Mouse (Mus musculus) layer of hippocampus, adult 8-10 months (tissue): ENCODE data around the gene Dnah12. TPM values are rescaled to one million over a fixed set of nuclear protein-coding genes. Genes with fewer than 3 reads are reported as not detected.
A peak's percentile ranks its signal among the peaks of the same experiment; 100 is the strongest.
"Not testable (repeated sequence)": the region's sequence is repeated elsewhere in the genome, so short reads cannot be mapped to it uniquely, and the experiment has no call there.

Experiments
- DNase-seq, 2 experiments: peaks; one replicate each; pipeline ENCODE4 v3.0.0; 2022; ENCODE audit warnings: low spot score in 2 of 2
- total RNA-seq, 4 experiments: library from RNA; stranded (reverse); gene quantifications; 2 replicates each; pipeline ENCODE4 v1.2.4; 2022

The Dnah12 gene
- 1 to 10 TPM in 1 of 4 experiments, under 1 TPM in 3; 0.32 to 1.1 (median 0.62) TPM for total RNA-seq

DNA sequence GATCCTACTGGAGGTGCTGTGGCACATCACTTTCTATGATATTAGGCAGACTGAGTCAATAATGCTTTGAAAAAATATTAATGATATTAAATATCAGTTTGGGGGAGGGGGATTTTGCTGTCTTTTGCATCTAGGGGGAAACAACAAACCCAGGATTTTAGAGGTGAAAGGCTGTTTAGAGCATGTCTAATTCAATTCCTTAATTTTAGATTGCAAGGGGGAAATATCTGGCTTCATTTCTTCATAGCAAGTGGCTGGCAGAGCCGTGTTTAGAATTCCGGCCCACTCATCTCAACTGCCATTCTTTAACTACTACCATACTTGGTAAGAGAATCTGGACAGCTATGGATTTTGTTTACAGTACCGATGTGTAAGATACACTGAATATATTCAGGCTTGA lies at the start of gene Dnah12:
Gene Dnah12 (plus strand): TSS at position 301 of the 400 bp plus-strand sequence.
- DNase-seq = no peak

DNA sequence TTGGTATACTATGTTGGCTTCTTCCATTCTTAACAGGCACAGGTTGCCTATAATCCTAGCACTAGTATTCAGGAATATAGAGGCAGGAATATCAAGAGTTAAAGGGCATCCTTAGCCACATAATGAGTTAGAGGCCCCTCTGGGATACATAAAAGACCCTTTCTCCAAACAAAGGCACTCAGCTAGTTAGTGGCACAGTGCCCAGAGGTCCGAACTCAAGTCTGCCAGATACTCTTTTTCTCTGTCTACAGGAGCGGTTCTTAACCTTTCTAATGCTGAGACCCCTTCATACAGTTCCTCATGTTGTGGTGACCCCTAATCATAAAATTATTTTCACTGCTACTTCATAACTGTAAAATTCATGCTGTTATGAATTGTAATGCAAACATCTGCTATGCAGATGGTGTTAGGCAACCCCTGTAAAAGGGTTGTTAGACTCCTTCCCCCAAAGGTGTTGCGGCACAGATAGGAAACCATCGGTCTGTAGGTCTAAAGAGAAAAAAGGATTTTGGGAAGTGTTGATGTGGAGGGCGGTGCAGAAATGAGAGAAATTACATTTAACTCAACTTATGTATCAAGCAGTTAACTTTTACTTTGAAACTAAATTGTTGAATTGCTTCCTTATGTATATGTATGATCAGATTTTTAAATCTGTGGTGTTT lies 47.0 kb upstream of the Dnah12 start:
- no peak for DNase-seq

DNA sequence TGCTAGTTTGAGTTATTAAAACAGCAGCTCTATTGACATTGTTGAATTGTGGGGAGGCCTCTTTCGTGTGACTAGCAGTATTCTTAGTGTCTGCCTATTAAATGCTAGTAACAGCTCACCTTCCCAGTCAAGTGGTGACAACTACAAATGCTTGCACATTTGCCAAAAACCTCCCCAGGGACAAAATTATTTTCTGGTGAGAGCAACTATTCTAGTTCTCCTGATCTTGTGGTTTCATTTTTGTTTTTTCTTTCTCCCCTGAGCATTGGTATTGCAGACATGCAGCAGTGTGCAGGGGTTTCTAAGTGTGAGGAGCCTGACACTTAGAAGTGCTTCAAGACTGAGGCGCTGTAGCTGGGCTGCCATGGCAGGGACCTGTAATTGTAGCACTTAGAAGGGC lies 45.3 kb upstream of the Dnah12 start:
- no peak for DNase-seq

DNA sequence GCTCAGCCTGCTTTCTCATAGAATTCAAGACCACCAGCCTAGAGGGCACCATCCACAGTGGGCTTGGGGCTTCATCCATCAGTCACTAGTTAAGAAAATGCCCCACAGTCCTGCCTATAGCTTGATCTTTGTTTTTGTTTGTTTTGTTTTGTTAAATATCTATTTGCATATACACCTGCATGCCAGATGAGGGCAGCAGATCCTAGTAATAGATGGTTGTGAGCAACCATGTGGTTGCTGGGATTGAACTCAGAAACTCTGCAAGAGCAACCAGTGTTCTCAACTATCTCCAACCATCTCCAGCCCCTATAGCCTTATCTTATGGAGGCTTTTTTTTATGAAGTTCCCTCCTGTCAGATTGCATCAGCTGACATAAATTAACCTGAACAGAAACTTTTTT lies 41.2 kb upstream of the Dnah12 start:
- no peak for DNase-seq

DNA sequence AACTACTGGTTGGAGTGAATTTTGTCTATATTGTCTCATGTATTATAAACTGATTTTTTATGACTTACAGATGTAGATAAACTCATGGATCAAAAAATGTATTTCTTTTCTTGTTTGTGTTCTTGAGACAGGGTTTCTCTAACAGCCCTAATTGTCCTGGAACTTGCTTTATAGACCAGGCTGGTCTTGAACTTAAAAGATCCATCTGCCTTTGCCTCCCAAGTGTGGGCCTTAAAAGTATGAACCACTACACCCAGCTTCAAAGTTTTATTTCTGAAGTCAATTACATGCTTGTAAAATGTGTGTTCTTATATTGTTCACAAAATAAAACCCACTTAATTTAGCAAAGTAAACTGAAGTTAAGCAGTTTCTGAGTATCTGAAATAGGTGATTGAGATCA lies 34.9 kb upstream of the Dnah12 start:
- DNase-seq = no peak

DNA sequence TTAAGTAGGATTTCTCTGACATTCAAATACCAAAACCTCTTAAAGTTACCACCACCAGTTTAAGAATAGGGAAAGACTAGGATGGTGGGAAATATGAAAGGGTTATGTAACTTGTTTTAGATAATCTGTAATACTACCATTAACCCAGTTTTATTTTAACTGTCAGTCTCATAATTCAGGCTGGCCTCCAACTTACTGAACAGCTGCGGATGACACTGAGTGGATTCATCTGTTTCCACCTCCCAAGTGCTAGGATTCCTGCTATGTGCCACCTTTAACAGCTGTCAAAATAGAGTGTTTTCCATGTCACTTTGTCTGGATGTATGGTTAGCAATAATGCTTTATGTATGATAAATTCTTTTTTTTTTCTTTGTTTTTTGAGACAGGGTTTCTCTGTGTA lies 32.8 kb upstream of the Dnah12 start:
- DNase-seq = no peak

DNA sequence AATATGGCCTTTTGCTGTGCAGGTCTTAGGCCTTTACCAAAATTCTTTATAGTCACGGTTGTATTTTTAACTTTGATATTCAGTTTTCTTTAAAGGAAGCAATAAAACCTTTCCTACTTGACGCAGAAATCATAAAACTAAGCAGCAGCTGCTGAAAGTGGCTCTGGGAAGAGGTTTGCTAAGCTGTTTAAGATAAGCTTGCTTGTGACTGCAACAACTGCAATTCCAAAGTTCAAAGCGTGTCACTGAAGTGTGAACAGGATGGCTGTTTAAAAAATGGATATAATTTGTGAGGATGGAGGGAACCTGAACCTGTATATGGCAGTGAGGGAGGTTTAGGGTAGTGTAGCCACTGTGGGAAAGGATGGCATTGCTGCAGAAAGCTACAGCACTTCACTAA lies 31.1 kb upstream of the Dnah12 start:
- DNase-seq = no peak

DNA sequence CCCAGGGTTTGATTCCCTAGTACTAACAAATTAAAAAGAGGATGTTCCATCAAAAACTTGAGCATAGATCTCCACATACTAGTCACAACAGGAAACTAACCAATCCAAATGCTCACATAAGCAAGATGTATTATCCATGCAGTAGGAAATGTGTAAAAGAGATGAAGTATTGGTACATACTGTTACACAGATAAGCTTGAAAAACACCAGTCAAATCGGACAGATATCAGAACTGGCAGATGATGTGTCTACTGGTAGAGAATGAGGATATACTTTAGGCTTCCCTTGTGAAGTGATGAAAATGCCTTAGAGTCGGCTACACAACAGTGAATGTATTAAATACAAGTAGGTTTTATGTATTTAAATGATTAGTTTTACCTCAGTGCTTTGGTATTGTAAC lies 30.6 kb upstream of the Dnah12 start:
- no peak for DNase-seq

DNA sequence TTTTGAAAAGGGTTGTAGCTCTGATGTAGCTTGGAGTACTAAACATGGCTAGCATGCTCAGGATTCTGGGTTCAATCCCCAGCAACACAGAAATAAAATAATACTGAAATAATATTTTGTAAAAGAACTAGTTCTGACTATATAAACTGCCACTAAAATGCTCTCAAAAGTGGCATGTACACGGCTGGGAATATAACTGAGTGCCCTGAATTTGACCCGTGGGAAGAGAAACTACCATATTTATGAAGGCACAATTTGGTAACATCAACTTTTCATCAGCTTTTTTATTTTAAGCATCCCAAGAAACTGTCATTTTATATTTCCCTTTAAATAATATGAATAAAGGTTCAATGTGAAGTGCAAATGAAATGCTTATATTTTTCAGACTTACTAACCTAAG lies 29.2 kb upstream of the Dnah12 start:
- no peak for DNase-seq

DNA sequence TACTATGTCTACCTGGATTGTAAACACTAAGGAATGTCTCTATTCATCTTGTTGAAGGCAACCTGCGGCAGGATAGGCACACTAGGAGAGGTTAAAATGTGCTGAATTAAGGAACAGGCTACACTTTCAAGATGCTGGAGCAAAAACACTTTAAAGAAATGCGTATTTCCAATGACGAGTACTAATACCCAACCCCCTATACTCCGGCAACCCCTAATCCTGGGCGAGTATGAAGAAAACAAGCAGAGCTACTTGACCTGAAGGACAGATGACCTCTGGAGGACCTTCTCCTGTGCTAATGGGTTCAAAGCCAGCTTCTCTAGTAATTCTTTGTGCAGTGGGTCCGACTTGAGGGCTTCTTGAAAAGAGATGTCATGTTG lies 25.1 kb upstream of the Dnah12 start:
- no peak for DNase-seq

DNA sequence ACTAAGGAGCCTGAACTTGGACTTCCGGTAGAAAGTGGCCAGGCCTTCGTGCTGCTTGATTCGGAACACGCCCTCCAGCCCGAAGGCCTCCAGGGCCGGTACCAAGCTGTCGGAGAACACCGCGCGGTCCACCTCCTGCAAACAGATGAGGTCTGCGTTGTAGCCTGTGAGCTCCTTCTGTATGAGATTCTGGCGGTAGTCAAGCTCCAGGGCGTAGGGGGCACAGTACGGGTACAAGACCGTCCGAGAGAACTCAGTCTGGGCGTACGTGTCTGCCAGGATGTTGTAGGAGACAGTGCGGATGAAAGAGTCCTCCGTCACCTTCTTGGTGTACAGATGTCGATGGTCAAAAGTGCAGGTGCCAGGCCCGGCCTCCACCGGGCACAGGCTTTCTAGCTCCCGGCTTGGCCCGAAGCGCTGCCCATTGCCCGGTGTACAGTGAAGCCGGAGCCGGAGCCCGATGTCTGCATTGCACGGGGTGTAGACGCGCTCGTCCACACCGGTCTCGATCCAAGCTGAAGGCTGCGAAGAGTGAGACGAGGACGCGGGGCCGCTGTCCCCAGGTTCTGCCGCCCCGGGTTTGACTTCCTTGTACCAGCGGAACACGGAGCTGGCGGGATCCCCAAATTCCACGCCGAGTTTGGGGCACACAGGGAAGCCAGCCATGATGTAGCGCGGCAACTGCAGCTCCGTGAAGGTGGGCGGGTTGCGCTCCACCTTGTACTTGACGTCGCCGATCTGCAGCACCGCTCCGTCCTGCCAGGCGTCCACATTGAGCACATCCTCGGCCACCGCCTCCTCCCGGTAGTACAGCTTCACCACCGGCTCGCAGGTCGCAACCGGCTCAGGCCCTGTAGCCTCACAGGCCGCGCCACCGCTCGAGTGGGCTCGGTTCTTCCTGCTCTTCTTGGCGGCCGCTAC lies 24.4 kb upstream of the Dnah12 start:
- peak; percentile 46 to 48 for DNase-seq

DNA sequence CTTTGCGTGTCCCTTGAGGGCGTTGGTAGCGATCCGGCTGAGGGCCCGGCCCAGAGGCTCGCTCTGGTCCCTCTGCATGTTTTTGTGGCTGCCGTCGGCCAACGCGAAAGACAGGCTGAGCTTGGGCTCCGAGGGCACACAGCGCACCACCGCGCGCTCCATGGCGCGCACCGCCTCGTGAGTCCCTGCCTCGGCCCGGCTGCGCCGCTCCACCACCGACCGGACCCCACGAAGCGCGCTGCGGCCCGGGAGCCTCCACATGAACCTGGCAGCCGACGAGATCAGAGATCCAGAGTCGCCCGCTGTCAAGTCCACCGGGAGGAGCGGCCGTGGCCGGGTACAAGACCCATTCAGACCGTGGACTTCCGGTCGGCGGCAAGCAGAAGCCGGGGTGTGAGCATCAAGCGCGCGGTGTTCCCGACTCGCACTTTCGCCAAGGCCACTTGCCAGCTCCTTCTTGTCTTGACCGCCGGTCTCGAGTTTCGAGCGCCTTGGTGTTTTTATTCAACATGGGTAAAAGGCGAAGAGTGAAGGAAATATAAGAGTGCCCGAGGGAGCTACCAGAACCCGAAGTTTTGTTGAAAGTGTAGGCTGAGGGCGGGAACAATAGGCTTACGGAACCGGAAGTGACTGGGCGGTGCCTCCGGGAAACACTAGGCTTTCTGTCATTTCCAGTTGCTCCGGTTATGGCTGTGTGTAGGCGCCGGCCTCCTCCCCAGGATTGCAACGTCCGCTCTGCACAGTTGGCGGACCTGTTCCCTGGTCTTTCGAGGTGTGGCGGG lies 23.6 kb upstream of the Dnah12 start, which contains the start of gene Pde12:
Gene Pde12 (minus strand): TSS at position 592 of the 782 bp plus-strand sequence.
- DNase-seq = peak; percentile 86 to 91

DNA sequence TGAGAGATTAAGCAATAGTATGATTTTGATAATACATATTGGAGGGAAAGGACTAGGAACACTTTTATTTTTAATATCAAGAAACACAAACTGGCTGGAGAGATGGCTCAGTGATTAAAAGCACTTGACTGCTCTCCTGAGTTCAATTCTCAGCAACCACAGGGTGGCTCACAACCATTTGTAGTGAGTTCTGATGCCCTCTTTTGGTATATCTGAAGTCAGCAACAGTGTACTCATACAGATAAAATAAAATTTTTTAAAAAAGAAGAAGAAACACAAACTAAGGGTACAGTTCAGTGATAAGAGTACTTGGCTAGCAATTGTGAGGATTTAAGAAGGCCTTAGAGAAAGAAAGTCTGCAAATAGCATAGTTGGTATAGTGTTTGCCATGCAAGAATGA lies 22.1 kb upstream of the Dnah12 start:
- DNase-seq = no peak

DNA sequence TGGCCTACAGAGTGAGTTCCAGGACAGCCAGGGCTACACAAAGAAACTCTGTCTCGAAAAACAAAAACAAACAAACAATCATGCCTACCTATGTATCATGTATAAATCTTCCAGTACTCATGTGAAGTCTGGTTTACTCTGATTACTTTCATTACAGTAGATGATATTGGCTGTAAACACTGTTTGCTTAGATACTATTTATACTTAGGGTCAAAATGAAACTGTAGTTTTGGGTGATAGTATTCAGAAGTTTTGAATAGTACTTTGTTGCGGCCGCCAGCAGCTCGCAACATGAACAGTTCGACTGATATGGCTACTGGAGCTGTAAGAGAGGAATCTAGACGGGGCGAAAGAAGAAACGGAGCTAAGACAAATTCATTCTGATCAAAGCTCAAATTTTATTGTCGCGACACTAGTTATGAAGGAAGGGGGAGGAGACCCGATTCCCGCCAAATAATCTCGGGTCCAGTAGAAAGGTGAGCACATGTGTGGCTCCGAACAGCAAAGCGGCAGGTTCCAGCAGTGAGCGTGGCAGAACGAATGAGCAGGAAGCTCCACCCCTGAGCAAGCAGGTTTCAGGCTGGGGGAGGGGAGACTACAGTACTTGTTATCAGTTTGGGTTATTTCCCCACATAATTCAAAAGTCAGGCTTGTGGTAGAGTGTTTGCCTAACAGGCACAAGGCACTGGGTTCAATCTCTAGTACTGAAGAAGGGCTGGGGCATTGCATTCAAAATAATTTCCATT lies 21.0 kb upstream of the Dnah12 start:
- DNase-seq = not testable (repeated sequence)

DNA sequence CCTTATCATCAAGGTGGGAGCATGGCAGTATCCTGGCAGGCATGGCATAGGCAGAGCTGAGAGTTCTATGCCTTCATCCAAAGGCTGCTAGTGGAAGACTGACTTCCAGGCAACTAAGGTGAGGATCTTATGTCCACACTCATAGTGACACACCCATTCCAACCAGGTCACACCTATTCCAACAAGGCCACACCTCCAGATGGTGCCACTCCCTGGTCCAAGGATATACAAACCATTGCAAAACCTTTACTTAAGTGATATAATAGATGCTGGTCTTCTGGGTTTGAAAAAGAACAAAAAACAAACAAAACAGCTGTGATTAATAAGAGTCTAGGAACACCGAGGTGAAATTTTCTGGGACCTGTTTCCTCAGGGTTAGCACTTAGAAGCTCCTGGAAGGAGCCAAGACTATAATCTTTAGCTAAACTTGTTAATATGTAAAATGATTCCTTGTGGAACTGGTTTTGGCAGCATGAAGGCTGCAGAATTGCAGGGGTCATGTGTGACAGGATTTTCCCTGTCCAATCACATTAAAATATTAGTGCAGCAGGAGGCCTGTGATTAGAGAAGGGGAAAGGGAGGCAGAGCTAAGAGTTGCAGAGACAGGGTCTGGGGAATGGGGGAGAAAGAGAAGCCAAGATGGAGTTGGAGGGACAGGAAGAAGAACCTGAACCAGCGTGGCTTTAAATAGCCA lies 18.5 kb upstream of the Dnah12 start:
- DNase-seq = not testable (repeated sequence)

DNA sequence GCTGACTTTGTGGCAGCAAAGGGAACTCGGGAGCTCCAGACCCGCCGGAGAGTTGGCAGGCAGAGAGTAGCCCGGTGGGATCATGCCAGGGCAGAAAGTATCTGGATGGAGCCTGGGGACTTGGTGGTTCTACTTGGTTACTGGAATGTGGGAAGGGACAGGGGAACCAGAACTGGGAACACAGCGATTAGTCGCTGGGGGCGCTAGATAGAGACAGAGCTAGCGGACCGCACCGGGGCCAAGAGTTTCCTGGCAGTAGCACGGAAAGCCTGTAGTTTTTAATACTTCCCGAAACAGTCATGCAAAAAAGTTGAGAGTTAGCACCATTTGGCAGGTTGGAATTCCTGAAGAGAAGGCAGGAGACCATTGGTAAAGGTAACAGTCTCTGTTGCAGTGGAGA lies 17.7 kb upstream of the Dnah12 start:
- DNase-seq = no peak

DNA sequence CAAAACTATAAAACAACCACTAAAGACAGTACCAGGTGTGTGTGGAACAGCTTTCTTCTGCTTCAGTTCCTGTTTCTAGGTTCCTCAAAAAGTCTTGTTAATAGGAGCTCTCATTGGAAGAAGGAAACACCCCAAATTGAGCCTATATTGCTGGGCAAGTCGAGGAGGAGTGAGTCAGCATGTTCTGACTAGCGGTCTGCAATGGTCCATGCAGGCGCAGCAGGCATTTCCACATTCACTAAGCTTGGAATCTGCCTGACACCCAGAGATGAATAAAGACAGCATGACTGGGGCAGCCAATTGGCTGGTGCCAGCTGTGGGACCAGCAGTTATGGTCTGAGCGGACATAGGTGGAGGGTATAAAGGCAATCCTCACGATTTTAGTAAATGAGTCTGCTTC lies 17.3 kb upstream of the Dnah12 start:
- DNase-seq = no peak

DNA sequence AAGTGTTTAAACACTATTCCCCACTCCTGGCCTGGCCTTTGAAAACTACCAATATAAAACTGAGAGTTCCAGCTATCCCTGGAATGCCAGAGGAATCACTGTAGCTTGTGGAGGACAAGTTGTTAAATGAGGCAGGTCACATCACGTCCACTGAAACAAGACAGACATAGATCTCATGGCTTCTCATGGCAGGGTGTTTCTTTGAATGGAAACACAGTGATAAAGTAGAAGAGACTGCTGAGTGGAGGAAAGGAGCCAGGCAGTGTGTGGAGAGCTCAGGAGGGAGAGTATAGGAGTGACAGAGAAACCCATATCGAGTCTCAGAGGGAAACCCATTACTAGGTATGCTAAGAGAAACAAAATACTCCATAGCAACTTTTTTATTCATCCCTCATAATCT lies 2.3 kb upstream of the Dnah12 start:
- no peak for DNase-seq

DNA sequence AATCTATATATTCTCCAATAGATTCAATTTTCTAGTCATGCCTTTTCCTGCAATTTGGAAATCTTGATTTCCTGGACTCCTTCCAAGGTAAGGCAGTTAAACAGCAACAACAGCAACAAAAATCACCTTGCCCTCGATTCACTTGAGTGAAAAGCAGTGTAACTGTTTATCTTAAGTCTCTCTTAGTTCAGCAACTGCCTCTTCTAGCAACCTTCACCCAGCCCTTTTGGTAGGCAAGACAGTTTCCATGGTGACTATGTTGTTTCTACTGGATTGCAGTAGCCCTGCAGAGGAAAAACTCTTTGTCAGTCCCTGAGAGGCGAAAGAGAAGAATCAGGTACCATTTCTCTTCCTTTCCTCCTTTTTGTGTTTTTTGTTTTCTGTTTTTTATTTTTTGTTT lies 1.7 kb upstream of the Dnah12 start:
- no peak for DNase-seq

DNA sequence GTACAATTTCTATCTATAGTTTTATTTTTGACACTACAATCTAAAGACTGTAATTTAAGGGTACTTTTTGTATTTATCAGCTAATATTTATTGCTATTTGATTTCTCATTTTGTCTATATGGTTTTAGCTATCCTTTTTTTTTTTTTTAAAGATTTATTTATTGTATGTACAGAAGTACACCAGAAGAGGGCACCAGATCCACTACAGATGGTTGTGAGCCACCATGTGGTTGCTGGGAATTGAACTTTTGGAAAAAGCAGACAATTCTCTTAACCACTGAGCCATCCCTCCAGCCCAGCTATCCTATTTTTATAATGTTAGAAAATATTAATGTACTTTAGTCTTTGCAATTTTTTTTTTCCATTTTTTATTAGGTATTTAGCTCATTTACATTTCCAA lies 4.8 kb downstream of the Dnah12 start:
- DNase-seq = no peak

DNA sequence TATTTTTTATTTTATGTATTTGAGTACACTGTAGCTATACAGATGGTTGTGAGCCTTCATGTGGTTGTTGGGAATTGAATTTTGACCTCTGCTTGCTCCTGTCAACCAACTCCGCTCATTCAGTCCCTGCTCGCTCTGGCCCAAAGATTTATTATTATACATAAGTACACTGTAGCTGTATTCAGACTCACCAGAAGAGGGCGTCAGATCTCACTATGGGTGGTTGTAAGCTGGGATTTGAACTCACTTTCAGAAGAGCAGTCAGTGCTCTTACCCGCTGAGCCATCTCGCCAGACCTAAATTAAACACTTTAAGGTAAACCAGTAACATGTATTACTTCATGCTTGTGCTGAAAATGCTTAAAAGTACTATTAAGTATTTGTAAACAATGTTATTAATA lies 12.2 kb downstream of the Dnah12 start:
- DNase-seq = not testable (repeated sequence)
